Mouse (Mus musculus) cerebellum, adult 9-11 months (tissue): ENCODE results near the gene Icam5.
A peak's percentile ranks its signal among the peaks of the same experiment; 100 is the strongest.
"Not testable (repeated sequence)": the region's sequence is repeated elsewhere in the genome, so short reads cannot be mapped to it uniquely, and the experiment has no call there.

Source experiments
- DNase-seq: peaks from one replicate; pipeline ENCODE4 v3.0.0; 2022

Gene Icam5

GRCm38 (mm10) chr9:21031896-21032351 is at the start of gene Icam5:
TSS of gene Icam5 (plus strand) at chr9:21032073.
- no peak for DNase-seq

- DNase-seq = no peak
Observed at GRCm38 (mm10) chr9:20982171-20982570, 49.7 kb upstream of the Icam5 start.

- no peak for DNase-seq
Observed at GRCm38 (mm10) chr9:20983169-20983568, 48.7 kb upstream of the Icam5 start.

- DNase-seq = no peak
Observed at GRCm38 (mm10) chr9:20986952-20987686, 44.8 kb upstream of the Icam5 start.

- no peak for DNase-seq
Observed at GRCm38 (mm10) chr9:20987953-20988352, 43.9 kb upstream of the Icam5 start.

GRCm38 (mm10) chr9:20990861-20991260 is 41.0 kb upstream of the Icam5 start:
- DNase-seq = no peak

- no peak for DNase-seq
Observed at GRCm38 (mm10) chr9:20991587-20991986, 40.3 kb upstream of the Icam5 start.

GRCm38 (mm10) chr9:20993165-20993898 is 38.5 kb upstream of the Icam5 start:
- no peak for DNase-seq

- no peak for DNase-seq
Observed at GRCm38 (mm10) chr9:20995069-20995468, 36.8 kb upstream of the Icam5 start.

GRCm38 (mm10) chr9:20997065-20997464 is 34.8 kb upstream of the Icam5 start:
- DNase-seq = no peak

- DNase-seq = not testable (repeated sequence)
Observed at GRCm38 (mm10) chr9:20998337-20998736, 33.5 kb upstream of the Icam5 start.

- no peak for DNase-seq
Observed at GRCm38 (mm10) chr9:21000811-21001210, 31.1 kb upstream of the Icam5 start.

GRCm38 (mm10) chr9:21001651-21002200 is 30.1 kb upstream of the Icam5 start:
- no peak for DNase-seq

GRCm38 (mm10) chr9:21002270-21002626 is 29.6 kb upstream of the Icam5 start:
- DNase-seq = no peak

- peak; percentile 90 for DNase-seq
Observed at GRCm38 (mm10) chr9:21002627-21003551, 29.0 kb upstream of the Icam5 start, which contains the start of gene Mrpl4. TSS of gene Mrpl4 (plus strand) at chr9:21002738.

GRCm38 (mm10) chr9:21007313-21007952 is 24.4 kb upstream of the Icam5 start:
- no peak for DNase-seq

GRCm38 (mm10) chr9:21008007-21008406 is 23.9 kb upstream of the Icam5 start:
- no peak for DNase-seq

GRCm38 (mm10) chr9:21010362-21010761 is 21.5 kb upstream of the Icam5 start:
- DNase-seq = no peak

- not testable (repeated sequence) for DNase-seq
Observed at GRCm38 (mm10) chr9:21010939-21011541, 20.8 kb upstream of the Icam5 start.

- DNase-seq = no peak
Observed at GRCm38 (mm10) chr9:21011846-21012312, 20.0 kb upstream of the Icam5 start.

GRCm38 (mm10) chr9:21012368-21012767 is 19.5 kb upstream of the Icam5 start:
- DNase-seq = no peak
